Mouse (Mus musculus): Measurements from ENCODE around the gene Rac3. TPM values are rescaled to one million over a fixed set of nuclear protein-coding genes. Genes with fewer than 3 reads are reported as not detected.

Rac3 gene
- polyA plus RNA-seq, 1 experiment = 2.4 TPM

DNA sequence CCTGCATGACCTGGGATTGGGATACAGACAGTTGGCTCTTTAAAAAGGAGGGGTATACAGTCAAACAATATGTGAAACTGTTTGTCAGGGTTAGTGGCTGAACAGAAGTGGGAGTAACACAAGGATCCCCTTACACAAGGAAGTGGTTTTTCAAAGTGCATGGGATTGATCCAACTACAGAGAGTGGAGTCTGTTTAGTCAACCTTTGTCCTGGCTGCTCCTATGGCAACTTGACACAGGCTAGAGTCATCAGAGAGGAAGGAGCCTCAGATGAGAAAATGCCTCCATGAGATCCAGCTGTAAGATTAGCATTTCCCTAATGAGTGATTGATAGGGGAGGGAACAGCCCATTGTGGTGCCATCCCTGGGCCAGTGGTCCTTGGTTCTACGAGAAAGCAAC, 46.9 kb downstream of the Rac3 start:
- H3K4me3 ChIP-seq (replicated peaks; ENCODE audit: control insufficient read depth, low read depth, low read length) = no peak overlapping the region
- 0 out of 2 replicates have a peak, but pooled peaks cover 1% of the 10 kb centered on the region for H3K4me1 ChIP-seq (ENCODE audit: control insufficient read depth, insufficient read depth, low read length)
- TF ChIP-seq CTCF (IDR thresholded peaks at IDR 0.05; ENCODE audit: control insufficient read depth, insufficient read depth, low read length) (no peak), POLR2A (IDR thresholded peaks at IDR 0.05; ENCODE audit: borderline replicate concordance, control insufficient read depth, low read depth, low read length) (no peak)
- WGBS = 76% methylated on average over 1 of the region's 1 CpGs
- H3K27ac ChIP-seq (ENCODE audit: control insufficient read depth, insufficient read depth, low read depth, low read length, poor library complexity) = no peak overlapping the region

GRCm38 (mm10) chr11:120772749-120773148, 51.5 kb downstream of the Rac3 start:
- no peak overlapping the region for H3K4me3 ChIP-seq (replicated peaks; ENCODE audit: control insufficient read depth, low read depth, low read length)
- 87% methylated on average over 3 of the region's 3 CpGs for WGBS
- H3K4me1 ChIP-seq (ENCODE audit: control insufficient read depth, insufficient read depth, low read length) = no peaks in the 10 kb centered on the region
- no peak overlapping the region for H3K27ac ChIP-seq (ENCODE audit: control insufficient read depth, insufficient read depth, low read depth, low read length, poor library complexity)
- TF ChIP-seq CTCF (IDR thresholded peaks at IDR 0.05; ENCODE audit: control insufficient read depth, insufficient read depth, low read length) (no peak), POLR2A (IDR thresholded peaks at IDR 0.05; ENCODE audit: borderline replicate concordance, control insufficient read depth, low read depth, low read length) (no peak)

Other genes starting within 250 kb of the Rac3 start
- gene Mrpl12, start 236.9 kb upstream of the Rac3 start, polyA plus RNA-seq (2011; ENCODE audit: insufficient read depth, insufficient read length, low replicate concordance, missing spikeins) = 60.4 and 87.1 TPM in 2 replicates
- 20.6 and 21.0 TPM in 2 replicates for gene Slc25a10, start 229.6 kb upstream of the Rac3 start, polyA plus RNA-seq (2011; ENCODE audit: insufficient read depth, insufficient read length, low replicate concordance, missing spikeins)
- 0.81 and 1.3 TPM in 2 replicates for gene Gcgr, start 190.8 kb upstream of the Rac3 start, polyA plus RNA-seq (2011; ENCODE audit: insufficient read depth, insufficient read length, low replicate concordance, missing spikeins)
- 72.1 and 86.5 TPM in 2 replicates for gene Mcrip1, start 171.7 kb upstream of the Rac3 start, polyA plus RNA-seq (2011; ENCODE audit: insufficient read depth, insufficient read length, low replicate concordance, missing spikeins)
- not detected in 2 replicates for gene Ppp1r27, start 170.3 kb upstream of the Rac3 start, polyA plus RNA-seq (2011; ENCODE audit: insufficient read depth, insufficient read length, low replicate concordance, missing spikeins)
- 86.5 and 236 TPM in 2 replicates for gene P4hb, start 148.2 kb upstream of the Rac3 start, polyA plus RNA-seq (2011; ENCODE audit: insufficient read depth, insufficient read length, low replicate concordance, missing spikeins)
- gene Arhgdia, start 139.8 kb upstream of the Rac3 start, polyA plus RNA-seq (2011; ENCODE audit: insufficient read depth, insufficient read length, low replicate concordance, missing spikeins) = 112 and 172 TPM in 2 replicates
- gene Alyref, start 123.1 kb upstream of the Rac3 start, polyA plus RNA-seq (2011; ENCODE audit: insufficient read depth, insufficient read length, low replicate concordance, missing spikeins) = 165 and 174 TPM in 2 replicates
- gene Anapc11, start 123.0 kb upstream of the Rac3 start, polyA plus RNA-seq (2011; ENCODE audit: insufficient read depth, insufficient read length, low replicate concordance, missing spikeins) = 26.6 and 32.6 TPM in 2 replicates
- 3.8 TPM in 1 of 2 replicates, not detected in the other for gene Npb, start 113.0 kb upstream of the Rac3 start, polyA plus RNA-seq (2011; ENCODE audit: insufficient read depth, insufficient read length, low replicate concordance, missing spikeins)
- gene Pcyt2, start 103.5 kb upstream of the Rac3 start, polyA plus RNA-seq (2011; ENCODE audit: insufficient read depth, insufficient read length, low replicate concordance, missing spikeins) = 45.4 and 46.8 TPM in 2 replicates
- gene Sirt7, start 96.2 kb upstream of the Rac3 start, polyA plus RNA-seq (2011; ENCODE audit: insufficient read depth, insufficient read length, low replicate concordance, missing spikeins) = 67.9 and 138 TPM in 2 replicates
- 61.7 and 86.9 TPM in 2 replicates for gene Mafg, start 87.9 kb upstream of the Rac3 start, polyA plus RNA-seq (2011; ENCODE audit: insufficient read depth, insufficient read length, low replicate concordance, missing spikeins)
- gene Pycr1, start 77.7 kb upstream of the Rac3 start, polyA plus RNA-seq (2011; ENCODE audit: insufficient read depth, insufficient read length, low replicate concordance, missing spikeins) = 2.3 TPM in 1 of 2 replicates, not detected in the other
- 6.7 TPM in 1 of 2 replicates, not detected in the other for gene Myadml2, start 73.3 kb upstream of the Rac3 start, polyA plus RNA-seq (2011; ENCODE audit: insufficient read depth, insufficient read length, low replicate concordance, missing spikeins)
- not detected in 2 replicates for gene Notum, start 60.3 kb upstream of the Rac3 start, polyA plus RNA-seq (2011; ENCODE audit: insufficient read depth, insufficient read length, low replicate concordance, missing spikeins)
- 82.0 and 94.3 TPM in 2 replicates for gene Aspscr1, start 48.5 kb upstream of the Rac3 start, polyA plus RNA-seq (2011; ENCODE audit: insufficient read depth, insufficient read length, low replicate concordance, missing spikeins)
- gene Cenpx, start 7.7 kb upstream of the Rac3 start, polyA plus RNA-seq (2011; ENCODE audit: insufficient read depth, insufficient read length, low replicate concordance, missing spikeins) = 39.2 and 57.8 TPM in 2 replicates
- 25.5 and 41.4 TPM in 2 replicates for gene Lrrc45, start 7.5 kb upstream of the Rac3 start, polyA plus RNA-seq (2011; ENCODE audit: insufficient read depth, insufficient read length, low replicate concordance, missing spikeins)
- 7.4 and 9.4 TPM in 2 replicates for gene Dcxr, start 5.8 kb downstream of the Rac3 start, polyA plus RNA-seq (2011; ENCODE audit: insufficient read depth, insufficient read length, low replicate concordance, missing spikeins)
- 3.8 and 8.0 TPM in 2 replicates for gene Cbr2, start 10.6 kb downstream of the Rac3 start, polyA plus RNA-seq (2011; ENCODE audit: insufficient read depth, insufficient read length, low replicate concordance, missing spikeins)
- gene Hmga1b, start 41.3 kb downstream of the Rac3 start, polyA plus RNA-seq (2011; ENCODE audit: insufficient read depth, insufficient read length, low replicate concordance, missing spikeins) = 15.5 and 52.5 TPM in 2 replicates
- 9.1 and 19.9 TPM in 2 replicates for gene Rfng, start 62.7 kb downstream of the Rac3 start, polyA plus RNA-seq (2011; ENCODE audit: insufficient read depth, insufficient read length, low replicate concordance, missing spikeins)
- 29.6 and 38.0 TPM in 2 replicates for gene Gps1, start 62.8 kb downstream of the Rac3 start, polyA plus RNA-seq (2011; ENCODE audit: insufficient read depth, insufficient read length, low replicate concordance, missing spikeins)
- 24.2 and 57.6 TPM in 2 replicates for gene Dus1l, start 74.9 kb downstream of the Rac3 start, polyA plus RNA-seq (2011; ENCODE audit: insufficient read depth, insufficient read length, low replicate concordance, missing spikeins)
- gene Fasn, start 103.1 kb downstream of the Rac3 start, polyA plus RNA-seq (2011; ENCODE audit: insufficient read depth, insufficient read length, low replicate concordance, missing spikeins) = 6.1 and 16.1 TPM in 2 replicates
- 2.7 and 14.6 TPM in 2 replicates for gene Ccdc57, start 211.4 kb downstream of the Rac3 start, polyA plus RNA-seq (2011; ENCODE audit: insufficient read depth, insufficient read length, low replicate concordance, missing spikeins)
- 14.3 and 50.1 TPM in 2 replicates for gene Slc16a3, start 227.0 kb downstream of the Rac3 start, polyA plus RNA-seq (2011; ENCODE audit: insufficient read depth, insufficient read length, low replicate concordance, missing spikeins)

All from bone marrow, adult 2 months (tissue).